Mouse (Mus musculus) left cerebral cortex, adult 18-20 months (tissue): ENCODE data around the gene Ahr. TPM values are rescaled to one million over a fixed set of nuclear protein-coding genes. Genes with fewer than 3 reads are reported as not detected.

ENCODE experiments used
- DNase-seq, 2 experiments: peaks; one replicate each; pipeline ENCODE4 v3.0.0; 2021 to 2022; ENCODE audit warnings: low spot score in 2 of 2, mixed read lengths in 1 of 2
- total RNA-seq, 2 experiments: library from RNA; stranded (reverse); gene quantifications; 2 replicates each; pipeline ENCODE4 v1.2.3; 2021

Ahr gene
- total RNA-seq, 2 experiments from 2014 or later, result 6.5 to 7.7 TPM

DNA sequence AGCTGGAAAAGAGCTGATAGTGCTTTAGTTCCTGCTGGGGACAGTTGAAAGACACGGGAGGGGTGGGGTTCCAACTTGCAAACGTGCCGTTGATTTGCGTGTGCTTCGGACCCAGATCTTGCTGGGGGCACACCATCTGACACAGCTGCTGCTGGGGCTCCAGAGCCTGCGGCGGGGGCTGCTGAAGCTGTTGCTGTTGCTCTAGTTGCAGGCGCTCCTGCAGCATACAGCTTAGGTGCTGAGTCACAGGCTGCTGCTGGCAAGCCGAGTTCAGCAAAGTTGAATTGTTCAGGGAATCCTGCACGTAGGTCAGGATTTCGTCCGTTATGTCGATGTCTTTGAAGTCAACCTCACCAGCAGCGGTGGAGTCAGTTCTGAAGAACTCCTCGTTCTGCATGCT, 30.8 kb downstream of the Ahr start:
- no peak for DNase-seq

DNA sequence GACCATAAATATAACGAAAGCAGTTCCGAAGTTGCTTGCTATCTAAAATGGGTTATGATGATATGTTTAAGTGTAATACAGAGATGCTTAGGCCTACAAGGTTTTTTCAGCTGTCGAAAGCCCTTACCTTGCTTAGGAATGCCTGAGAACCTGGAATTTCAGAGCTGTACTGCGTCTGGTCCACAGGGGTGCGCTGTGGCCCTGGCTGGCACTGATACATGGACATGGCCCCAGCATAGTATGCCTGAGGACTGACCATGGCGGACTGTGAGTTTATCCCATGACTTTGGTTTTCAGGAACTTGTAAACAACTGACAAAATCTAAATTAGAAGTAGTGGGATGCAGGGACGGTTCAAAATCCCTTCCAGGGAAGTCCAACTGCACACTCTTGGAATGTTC, 31.3 kb downstream of the Ahr start:
- DNase-seq, result no peak

DNA sequence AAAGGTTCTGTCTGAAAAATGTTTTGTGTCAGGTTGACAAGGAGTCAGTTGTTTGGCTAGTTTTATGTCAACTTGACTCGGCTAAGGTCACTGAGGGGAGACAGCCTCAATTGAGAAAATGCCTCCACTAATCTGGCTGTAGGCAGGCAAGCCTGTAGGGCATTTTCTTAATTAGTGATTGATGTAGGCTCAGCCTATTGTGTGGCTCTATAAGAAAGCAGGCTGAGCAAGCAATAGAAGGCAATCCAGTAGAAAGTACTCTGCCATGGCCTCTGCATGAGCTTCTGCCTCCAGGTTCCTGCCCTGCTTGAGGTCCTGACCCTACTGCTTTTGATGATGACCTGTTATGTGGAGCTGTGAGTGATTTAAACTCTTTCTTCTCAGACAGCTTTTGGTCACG, 33.4 kb downstream of the Ahr start:
- no peak for DNase-seq

DNA sequence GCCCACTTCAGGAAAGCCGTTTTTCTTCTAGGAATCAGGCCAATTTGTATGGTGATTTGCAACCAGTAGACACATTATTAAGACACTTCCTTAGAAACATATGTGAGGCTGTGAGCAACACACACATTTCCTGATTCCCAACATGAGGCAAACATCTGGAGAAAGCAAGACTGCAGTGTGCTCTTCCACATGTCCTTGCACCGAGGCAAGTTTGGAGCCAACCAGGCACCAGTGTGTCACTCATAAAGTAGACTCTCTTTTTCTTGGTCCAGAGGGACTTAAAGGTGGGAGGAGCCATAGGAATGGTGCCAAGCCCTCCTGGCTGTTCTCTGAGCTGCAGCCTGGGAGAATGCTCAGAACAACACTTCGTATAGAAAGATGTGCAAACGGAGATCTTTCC, 39.6 kb downstream of the Ahr start:
- no peak for DNase-seq

DNA sequence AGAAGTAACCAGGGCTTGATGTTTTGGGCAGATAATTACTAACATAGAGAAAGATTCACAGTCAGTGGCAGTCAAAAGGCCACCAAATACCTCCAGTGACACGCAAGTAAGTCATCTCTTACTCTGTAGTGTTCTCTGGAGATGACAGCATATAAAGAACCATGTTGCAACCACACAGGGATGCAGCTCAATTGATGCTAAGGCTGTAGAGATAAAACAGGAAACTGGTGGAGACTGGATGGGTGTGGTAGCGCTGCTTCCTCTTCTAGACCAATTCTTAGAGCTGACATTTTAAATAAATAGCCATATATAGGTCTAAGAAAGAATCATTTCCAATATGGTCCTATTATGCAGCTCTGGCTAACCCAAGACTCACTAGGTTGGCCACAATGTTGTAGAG, 54.1 kb downstream of the Ahr start:
- no peak for DNase-seq

DNA sequence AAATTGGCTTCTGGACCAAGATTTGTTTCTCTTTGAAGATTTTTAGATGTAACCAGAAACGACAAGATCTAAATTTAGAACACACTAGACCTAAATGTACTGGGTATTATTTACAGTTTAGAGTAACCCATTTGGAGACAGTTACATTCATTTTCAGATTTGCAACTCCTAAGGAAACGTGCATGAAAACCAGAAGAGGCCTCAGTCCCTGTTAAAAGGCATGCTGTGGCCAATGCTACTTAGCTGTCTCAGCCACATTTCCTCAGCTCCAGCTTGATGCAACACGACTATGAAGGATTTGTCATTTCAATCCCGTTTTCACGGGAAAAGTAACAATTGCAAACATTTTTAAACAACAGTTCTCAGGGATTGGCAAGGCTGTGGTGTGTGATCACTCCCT, 55.9 kb downstream of the Ahr start:
- no peak for DNase-seq

DNA sequence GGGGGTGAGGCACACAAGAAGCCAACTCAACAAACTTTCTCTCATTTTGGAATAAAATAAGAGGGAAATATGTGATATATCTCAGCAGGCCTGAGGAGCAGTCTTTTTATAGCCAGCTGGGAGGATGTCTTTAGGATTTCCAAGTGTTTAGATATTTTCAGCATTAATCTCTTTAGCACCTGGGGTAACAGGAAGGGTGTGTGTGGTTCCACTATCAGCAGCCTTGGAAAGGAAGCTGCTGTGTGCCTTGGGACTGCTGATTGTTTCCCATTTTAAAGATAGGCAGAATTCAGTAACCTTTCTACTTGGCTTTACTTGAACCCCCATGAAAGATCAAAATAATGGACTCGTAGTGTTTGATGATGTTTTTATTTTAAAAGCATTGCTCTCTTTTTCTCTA, 71.4 kb downstream of the Ahr start:
- DNase-seq, result no peak

DNA sequence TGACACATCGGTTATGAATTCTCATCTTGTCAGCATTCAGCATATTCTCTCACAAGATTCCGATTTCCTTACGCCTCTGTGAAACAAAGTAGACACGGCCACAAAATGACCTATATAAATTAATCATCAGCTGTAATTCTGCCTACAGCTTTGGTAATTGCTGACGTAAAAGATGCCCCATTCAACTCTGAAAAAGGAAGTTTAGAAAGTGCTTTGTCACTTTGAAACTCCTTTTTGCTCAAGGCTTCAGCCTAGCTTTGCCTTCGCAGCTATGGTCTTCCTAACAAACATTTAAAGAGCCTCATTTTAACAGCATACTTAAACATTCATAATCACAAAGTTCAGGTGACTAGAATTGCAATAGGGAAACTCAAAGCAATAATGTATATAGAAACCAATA, 72.2 kb downstream of the Ahr start:
- no peak for DNase-seq

DNA sequence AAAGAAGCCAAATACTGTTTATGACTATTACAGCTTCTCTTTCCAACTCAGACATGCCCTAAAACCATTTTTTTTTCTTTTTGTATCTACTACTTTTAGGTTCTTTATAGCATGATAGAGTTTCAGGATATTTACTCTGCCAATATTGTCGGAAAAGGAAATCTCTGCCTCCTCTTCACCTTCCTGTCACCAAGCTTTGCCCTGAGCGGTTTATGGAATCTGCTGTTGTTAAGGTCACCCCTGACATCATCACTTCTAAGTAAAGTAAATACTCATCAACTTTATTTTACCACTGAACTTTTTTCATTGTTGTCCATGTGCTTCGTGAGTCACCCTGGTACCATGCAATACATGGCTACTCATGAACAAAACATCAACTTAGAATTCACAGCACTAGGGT, 75.2 kb downstream of the Ahr start:
- DNase-seq, result no peak
